Mouse (Mus musculus) ES-E14 (cell line): ENCODE data around the gene Srxn1. TPM values are rescaled to one million over a fixed set of nuclear protein-coding genes. Genes with fewer than 3 reads are reported as not detected.

Experiments used
- DNase-seq: peaks from one replicate; pipeline ENCODE4 v3.0.0-alpha.2; 2013; ENCODE audit warnings: low read depth, low spot score
- H3K27ac ChIP-seq: 2 replicates; pipeline ENCODE4 v1.5.1; 2012; ENCODE audit warnings: low read depth, mild to moderate bottlenecking, low read length, moderate library complexity, mixed read lengths; ENCODE audit not compliant: poor library complexity, insufficient read depth, severe bottlenecking
- H3K36me3 ChIP-seq: 2 replicates; pipeline ENCODE4 v1.6.1; 2012; ENCODE audit warnings: mild to moderate bottlenecking, low read length, moderate library complexity, mixed read lengths; ENCODE audit not compliant: control insufficient read depth, poor library complexity, insufficient read depth, severe bottlenecking
- H3K4me1 ChIP-seq, 2 experiments: fragments of 150-350 bp in 1 of 2; sonication (generic) in 1 of 2; 2 replicates each; pipeline ENCODE4 v1.6.1; 2012; ENCODE audit warnings: low read length in 2 of 2, mild to moderate bottlenecking in 1 of 2, mixed read lengths in 1 of 2; ENCODE audit not compliant: control insufficient read depth in 2 of 2, insufficient read depth in 2 of 2, poor library complexity in 1 of 2
- H3K4me3 ChIP-seq, 2 experiments: fragments of 150-350 bp in 1 of 2; sonication (generic) in 1 of 2; 2 replicates each; pipeline ENCODE4 v1.5.1; 2012; ENCODE audit warnings: low read length in 2 of 2, low read depth in 1 of 2, mild to moderate bottlenecking in 1 of 2, mixed read lengths in 1 of 2; ENCODE audit not compliant: insufficient read depth in 1 of 2, poor library complexity in 1 of 2, severe bottlenecking in 1 of 2
- H3K9ac ChIP-seq: 2 replicates; pipeline ENCODE4 v1.6.1; 2012; ENCODE audit warnings: low read depth, mild to moderate bottlenecking, low read length, mixed read lengths; ENCODE audit not compliant: poor library complexity, insufficient read depth, severe bottlenecking
- H3K9me3 ChIP-seq: fragments of 150-350 bp; sonication (generic); 2 replicates; pipeline ENCODE4 v1.6.1; 2012; ENCODE audit warnings: low read depth, mild to moderate bottlenecking, low read length; ENCODE audit not compliant: control insufficient read depth, insufficient read depth
- CHD2 ChIP-seq: IDR thresholded peaks from 2 replicates; pipeline ENCODE4 v1.6.1; 2014; ENCODE audit warnings: mild to moderate bottlenecking, low read depth, low read length, inconsistent platforms
- HCFC1 ChIP-seq: IDR thresholded peaks from 2 replicates; pipeline ENCODE4 v1.6.1; 2012; ENCODE audit warnings: low read length, inconsistent platforms, borderline replicate concordance; ENCODE audit not compliant: insufficient read depth
- MAFK ChIP-seq: IDR thresholded peaks from 2 replicates; pipeline ENCODE4 v1.6.1; 2014; ENCODE audit warnings: mild to moderate bottlenecking, low read depth, low read length, inconsistent platforms; ENCODE audit not compliant: insufficient read depth
- ZC3H11A ChIP-seq: IDR thresholded peaks from 2 replicates; pipeline ENCODE4 v1.6.1; 2012; ENCODE audit warnings: low read depth, mild to moderate bottlenecking, inconsistent platforms, low read length, borderline replicate concordance
- ZNF384 ChIP-seq: IDR thresholded peaks from 2 replicates; pipeline ENCODE4 v1.6.1; 2012; ENCODE audit warnings: low read depth, low read length, inconsistent platforms
- in situ Hi-C, 2 experiments: fragments of 600-800 bp; cut with MboI; formaldehyde crosslinking; loops; one replicate each; pipeline ENCODE4 v1.15.1; 2025; ENCODE audit warnings: low sequenced_read_pairs in 2 of 2, inconsistent platforms in 1 of 2; ENCODE audit not compliant: unreplicated experiment in 2 of 2
- total RNA-seq: library from RNA; depleted of rRNA; stranded (reverse); fragments of 300-350 nt; gene quantifications from 2 replicates; pipeline ENCODE4 v1.2.3, GENCODE M21; 2012

Gene Srxn1
- total RNA-seq, 1 experiment = 18.3 TPM

DNA sequence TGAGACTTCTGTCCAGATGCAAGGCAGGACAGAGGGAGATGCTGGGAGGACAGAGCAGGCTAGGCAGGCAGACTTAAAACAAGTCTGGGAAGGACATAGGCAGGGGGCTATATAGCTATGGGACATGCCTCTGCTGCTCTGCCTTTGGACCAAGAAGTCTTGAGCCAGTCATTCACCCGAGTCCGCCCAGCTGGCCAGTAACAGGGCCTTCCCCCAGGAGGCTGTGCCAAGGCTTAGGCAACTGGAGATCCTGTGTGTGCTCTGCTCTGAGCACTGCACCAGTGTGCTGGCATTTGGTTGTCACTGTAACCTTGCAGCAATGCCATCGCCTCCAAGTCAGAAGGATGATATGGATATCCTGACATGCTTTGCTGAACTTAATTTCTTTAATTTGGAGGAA, 28.0 kb upstream of the Srxn1 start:
- no peaks in the 10 kb centered on the region for H3K9me3 ChIP-seq
- H3K36me3 ChIP-seq = no peaks in the 10 kb centered on the region
- no peak for DNase-seq
- H3K4me1 ChIP-seq = peaks cover 2 to 3% of the 10 kb centered on the region in 2 experiments; a peak in 2 of 4 replicates
- TF ChIP-seq CHD2 (no peak), MAFK (no peak)
- H3K4me3 ChIP-seq = no peak overlapping the region
- no peak overlapping the region for H3K27ac ChIP-seq
- no peak overlapping the region for H3K9ac ChIP-seq
- in situ Hi-C loops = no loop called here

DNA sequence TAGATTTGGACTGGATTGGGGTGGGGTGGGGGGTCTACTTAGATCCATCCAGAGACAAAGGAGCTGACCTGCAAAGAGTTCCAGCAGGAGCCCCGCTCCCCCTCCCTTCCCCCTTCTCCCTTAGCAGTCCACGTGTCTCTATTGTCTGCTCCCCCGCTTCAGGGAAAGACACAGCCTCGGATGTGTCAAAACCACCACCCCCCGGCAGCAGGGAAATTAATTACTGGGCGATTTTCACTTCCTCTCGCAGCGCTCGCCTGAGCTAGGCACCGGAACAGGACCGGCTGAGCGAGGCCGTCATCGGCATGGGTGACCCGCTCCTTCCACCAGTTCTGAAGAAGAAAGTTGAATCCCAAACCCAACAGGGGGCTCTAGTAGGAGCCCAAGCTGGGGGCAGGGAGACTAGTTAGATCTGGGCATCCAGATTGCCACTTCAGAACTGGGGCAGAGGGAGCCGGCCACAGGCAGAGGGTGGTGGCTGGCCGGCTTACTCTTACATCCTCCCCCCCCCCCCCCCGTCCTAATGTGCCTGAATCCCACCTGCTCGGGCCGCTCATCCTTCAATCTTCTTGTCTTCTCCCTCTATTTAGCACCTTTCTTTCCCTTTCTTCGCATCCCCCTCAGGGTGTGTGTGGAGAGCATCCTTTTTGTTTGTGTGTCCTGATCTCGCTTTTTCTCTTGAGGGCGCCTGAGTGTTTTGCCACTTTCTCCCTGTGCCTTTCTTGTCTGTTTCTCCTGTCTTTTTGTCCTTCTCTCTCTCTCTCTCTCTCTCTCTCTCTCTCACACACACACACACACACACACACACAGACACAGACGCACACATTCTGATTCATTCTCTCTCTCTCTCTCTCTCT, 24.4 kb upstream of the Srxn1 start, which contains the start of gene Scrt2:
TSS of gene Scrt2 (plus strand) at position 845 of the 857 bp plus-strand sequence.
- H3K4me3 ChIP-seq = peak within 1 kb of the TSS; percentile 67 to 81
- no peak for TF ChIP-seq ZNF384
- no peak for TF ChIP-seq CHD2
- TF ChIP-seq ZC3H11A = no peak
- no peak for TF ChIP-seq HCFC1
- TF ChIP-seq MAFK = no peak
- H3K27ac ChIP-seq = no peak within 1 kb of the TSS
- 0 out of 2 replicates have a peak within 1 kb of the TSS, but pooled peaks have one; percentile 16 for H3K9ac ChIP-seq
- H3K36me3 ChIP-seq = no peaks in the 10 kb centered on the region
- no peaks in the 10 kb centered on the region for H3K9me3 ChIP-seq
- in situ Hi-C loops = no loop called here
- peaks cover 2 to 5% of the 10 kb centered on the region in 2 experiments; a peak in 2 of 4 replicates for H3K4me1 ChIP-seq
- no peak for DNase-seq

DNA sequence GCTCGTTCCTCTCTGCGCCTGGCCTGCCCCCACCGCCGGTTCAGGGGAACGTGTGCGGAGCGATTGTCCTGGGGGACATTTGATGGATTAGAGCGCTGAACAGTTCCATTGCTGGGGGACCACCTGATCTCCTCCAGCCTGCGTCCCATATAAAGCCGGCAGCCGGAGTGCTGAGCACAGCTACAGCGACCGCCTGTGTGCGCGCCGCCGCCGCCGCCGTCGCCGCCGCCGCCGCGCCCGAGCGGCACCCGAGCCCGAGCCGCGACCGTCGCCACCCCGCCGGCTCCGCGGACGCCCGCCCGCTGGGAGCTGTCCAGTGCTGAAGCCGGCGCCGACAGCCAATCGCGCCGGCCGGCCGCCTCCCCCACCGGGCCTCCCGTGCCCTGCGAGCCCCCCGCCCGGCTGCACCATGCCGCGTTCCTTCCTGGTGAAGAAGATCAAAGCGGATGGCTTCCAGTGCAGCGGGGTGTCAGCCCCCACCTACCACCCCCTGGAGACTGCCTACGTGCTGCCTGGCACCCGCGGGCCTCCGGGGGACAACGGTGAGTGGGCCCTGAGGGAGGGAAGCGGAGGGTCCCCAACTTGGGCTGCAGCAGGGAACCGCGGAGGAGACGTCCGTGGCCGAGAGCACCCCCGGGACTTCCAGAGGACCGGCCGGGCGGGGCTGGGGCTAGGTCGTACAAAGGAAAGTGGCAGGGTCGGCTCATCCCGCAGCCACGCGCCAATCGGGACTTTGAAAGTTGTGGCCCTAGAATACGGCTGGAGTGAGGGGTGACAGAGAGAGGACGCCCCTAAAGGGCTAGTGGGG, 23.5 kb upstream of the Srxn1 start:
- no peak for DNase-seq
- Histone ChIP-seq H3K27ac (no peak overlapping the region), H3K9ac (0 out of 2 replicates have a peak overlapping the region, but pooled peaks have one; percentile 13), H3K36me3 (no peaks in the 10 kb centered on the region), H3K4me1 (peaks cover 2 to 5% of the 10 kb centered on the region in 2 experiments; a peak in 2 of 4 replicates), H3K4me3 (peak overlapping the region; percentile 67 to 81), H3K9me3 (no peaks in the 10 kb centered on the region)
- TF ChIP-seq ZC3H11A = no peak
- no peak for TF ChIP-seq ZNF384
- TF ChIP-seq CHD2 = no peak
- TF ChIP-seq HCFC1 = no peak
- no peak for TF ChIP-seq MAFK
- in situ Hi-C loops = no loop called here

DNA sequence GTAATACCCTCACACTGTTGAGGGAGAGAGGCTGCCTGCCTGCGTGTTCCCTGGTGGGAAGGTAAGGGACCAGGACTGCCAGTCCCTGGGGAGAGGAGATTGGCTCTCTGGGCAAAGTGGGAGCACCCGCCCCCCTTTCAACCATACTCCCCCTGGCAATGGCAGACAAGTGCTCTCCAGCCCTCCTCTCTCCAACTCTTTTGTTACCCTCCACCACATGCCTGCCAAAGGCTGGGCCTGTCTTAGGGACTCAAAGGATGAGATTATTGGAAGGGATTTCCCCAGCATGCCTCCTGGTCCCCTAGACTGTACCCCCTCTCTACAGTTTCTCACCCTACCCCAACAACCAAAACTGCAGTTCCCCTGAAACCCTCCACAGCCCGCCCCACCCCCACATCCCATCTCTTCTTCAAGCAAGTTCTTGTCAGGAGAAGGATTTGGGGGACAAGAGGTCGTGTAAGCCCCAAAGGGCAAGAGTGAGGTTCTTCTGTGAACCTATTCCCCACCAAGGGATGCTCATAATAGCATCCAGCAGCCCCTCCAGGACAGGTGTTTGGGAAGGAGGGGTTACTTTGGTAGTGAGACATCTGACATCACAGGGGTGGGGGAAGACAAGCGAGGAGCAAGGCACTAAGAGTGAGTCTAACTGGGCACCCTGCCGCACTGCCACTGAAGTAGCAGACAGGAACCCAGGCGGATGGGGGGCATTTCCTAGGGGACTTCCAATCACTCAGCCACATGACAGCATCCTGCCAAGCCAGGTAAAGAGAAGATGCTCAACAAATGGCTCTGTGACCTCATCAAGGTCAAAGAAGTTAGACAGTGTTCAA, 22.6 kb upstream of the Srxn1 start:
- in situ Hi-C loops = no loop called here
- no peak for TF ChIP-seq CHD2
- no peak for TF ChIP-seq HCFC1
- TF ChIP-seq ZNF384 = no peak
- TF ChIP-seq MAFK = no peak
- TF ChIP-seq ZC3H11A = no peak
- Histone ChIP-seq H3K27ac (no peak overlapping the region), H3K9me3 (no peaks in the 10 kb centered on the region), H3K4me3 (peak overlapping the region; percentile 67 to 81), H3K4me1 (peaks cover 2 to 5% of the 10 kb centered on the region in 2 experiments; a peak in 2 of 4 replicates), H3K9ac (no peak overlapping the region), H3K36me3 (no peaks in the 10 kb centered on the region)
- DNase-seq = no peak
